Mouse (Mus musculus) heart, embryonic 15.5 days (tissue): Measurements from ENCODE around the gene Rhobtb1. TPM values are rescaled to one million over a fixed set of nuclear protein-coding genes. Genes with fewer than 3 reads are reported as not detected.

Experiments used
- ATAC-seq: fragments of 200-750 bp; cut with Nextera tagmentation; replicated peaks from 2 replicates; pipeline ENCODE4 v1.8.0; 2017; ENCODE audit warnings: low read depth, moderate TSS enrichment; ENCODE audit not compliant: insufficient number of reproducible peaks, insufficient read depth, low FRiP score
- H3K27ac ChIP-seq: fragments of 300-500 bp; sonication (generic); 2 replicates; pipeline ENCODE4 v1.5.1; 2015; ENCODE audit warnings: mild to moderate bottlenecking, inconsistent platforms
- H3K27me3 ChIP-seq: fragments of 300-500 bp; sonication (generic); 2 replicates; pipeline ENCODE4 v1.6.1; 2015; ENCODE audit warnings: inconsistent platforms
- H3K36me3 ChIP-seq: fragments of 300-500 bp; sonication (generic); 2 replicates; pipeline ENCODE4 v1.6.1; 2015; ENCODE audit warnings: mild to moderate bottlenecking, inconsistent platforms
- H3K4me1 ChIP-seq: fragments of 300-500 bp; sonication (generic); replicated peaks from 2 replicates; pipeline ENCODE4 v1.6.1; 2015; ENCODE audit warnings: inconsistent platforms
- H3K4me2 ChIP-seq: fragments of 300-500 bp; sonication (generic); 2 replicates; pipeline ENCODE4 v1.6.1; 2015; ENCODE audit warnings: inconsistent platforms, mild to moderate bottlenecking, moderate library complexity
- H3K4me3 ChIP-seq: fragments of 300-500 bp; sonication (generic); 2 replicates; pipeline ENCODE4 v1.5.1; 2015; ENCODE audit warnings: mild to moderate bottlenecking, inconsistent platforms
- H3K9ac ChIP-seq: fragments of 300-500 bp; sonication (generic); 2 replicates; pipeline ENCODE4 v1.6.1; 2015; ENCODE audit warnings: mild to moderate bottlenecking, inconsistent platforms
- H3K9me3 ChIP-seq: fragments of 300-500 bp; sonication (generic); replicated peaks from 2 replicates; pipeline ENCODE4 v1.6.1; 2016; ENCODE audit warnings: inconsistent platforms
- WGBS: fragments of 180-500 bp; shearing (Covaris S2); methylation state at CpG from one replicate; pipeline ENCODE4 v1.1.7; 2015; ENCODE audit warnings: mixed read lengths; 5-methylcytosine and 5-hydroxymethylcytosine counted together
- polyA plus RNA-seq: library from polyadenylated mRNA; unstranded; fragments of >200 nt; fragmentation: Nextera tagmentation; extraction: Ambion mirVana; gene quantifications from 2 replicates; pipeline ENCODE4 v1.2.1, GENCODE M21; 2015

Gene Rhobtb1
- polyA plus RNA-seq, 1 experiment from 2014 or later, result 31.7 TPM

DNA sequence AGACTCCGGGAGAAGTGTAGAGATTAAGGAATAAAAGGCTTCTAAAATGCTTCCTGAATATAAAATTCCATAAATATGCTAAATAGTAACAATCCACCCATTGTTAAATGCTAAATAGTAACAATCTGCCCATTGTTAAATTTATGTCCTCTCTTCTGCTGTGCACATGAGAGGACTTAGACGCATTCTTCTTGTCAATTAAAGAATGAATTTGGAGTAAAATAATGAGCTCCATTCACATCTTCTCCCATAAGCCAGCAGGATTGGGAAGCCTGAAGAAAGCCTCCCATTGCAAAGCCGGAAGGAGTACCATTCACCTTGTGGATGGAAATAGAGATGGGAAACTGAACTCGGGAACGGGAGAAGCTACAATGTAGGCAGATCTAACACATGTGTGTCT is 20.6 kb upstream of the Rhobtb1 start:
- no peak for ATAC-seq
- no peaks in the 10 kb centered on the region for H3K36me3 ChIP-seq
- no peak overlapping the region for H3K27ac ChIP-seq
- WGBS, result 82% methylated on average over 5 of the region's 5 CpGs
- H3K27me3 ChIP-seq, result no peaks in the 10 kb centered on the region
- no peak overlapping the region for H3K4me2 ChIP-seq
- no peak overlapping the region for H3K4me3 ChIP-seq
- H3K9ac ChIP-seq, result no peak overlapping the region
- no peaks in the 10 kb centered on the region for H3K4me1 ChIP-seq
- H3K9me3 ChIP-seq, result no peaks in the 10 kb centered on the region

DNA sequence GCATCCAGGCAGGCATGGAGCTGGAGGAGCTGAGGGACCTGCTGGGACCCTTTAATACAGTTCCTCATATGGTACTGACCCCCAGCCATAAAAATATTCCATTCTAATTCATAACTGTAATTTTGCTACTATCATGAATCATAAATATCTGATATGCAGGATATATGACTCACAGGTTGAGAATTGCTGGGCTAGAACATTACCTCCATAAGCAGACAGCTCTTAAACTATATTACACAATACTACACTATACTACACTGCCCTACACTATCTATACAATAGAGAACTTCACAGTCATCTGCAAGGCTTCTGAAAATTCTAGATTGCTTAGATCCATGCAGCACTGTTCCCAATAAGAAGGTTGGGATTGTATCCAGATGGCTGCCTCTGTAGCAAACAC is 16.9 kb upstream of the Rhobtb1 start:
- Histone ChIP-seq H3K9me3 (no peaks in the 10 kb centered on the region), H3K4me2 (no peak overlapping the region), H3K9ac (no peak overlapping the region), H3K4me1 (no peaks in the 10 kb centered on the region), H3K4me3 (no peak overlapping the region), H3K36me3 (no peaks in the 10 kb centered on the region), H3K27me3 (no peaks in the 10 kb centered on the region), H3K27ac (no peak overlapping the region)
- ATAC-seq, result no peak

DNA sequence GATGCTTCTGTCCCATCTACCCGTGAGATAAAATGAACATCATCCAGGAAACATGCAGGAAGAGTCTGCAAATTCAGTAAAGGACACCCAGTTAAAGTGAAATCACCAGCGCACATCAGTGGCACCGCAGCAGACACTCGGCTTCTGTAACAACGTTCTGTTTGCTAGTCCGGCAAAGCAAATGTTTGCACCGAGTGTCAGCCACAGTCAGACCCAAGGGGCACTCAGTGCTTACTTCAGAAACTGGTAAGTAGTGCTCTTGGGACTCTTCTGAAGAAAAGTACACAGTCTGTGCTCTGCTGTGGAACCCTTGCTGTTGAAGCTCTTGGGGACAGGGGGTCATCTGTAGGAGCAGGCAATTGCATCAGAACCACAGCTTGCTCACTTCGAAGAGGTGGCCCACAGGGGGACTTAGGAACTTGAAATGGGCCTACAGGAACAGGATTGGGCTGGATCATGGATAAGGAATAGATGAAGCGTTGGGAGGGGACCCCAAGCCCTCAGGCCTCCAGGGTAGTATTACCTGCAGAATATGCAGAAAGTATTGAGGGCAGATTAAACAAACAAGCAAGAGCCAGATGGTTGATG is 14.9 kb upstream of the Rhobtb1 start:
- H3K9me3 ChIP-seq, result no peaks in the 10 kb centered on the region
- no peak overlapping the region for H3K27ac ChIP-seq
- H3K4me1 ChIP-seq, result no peaks in the 10 kb centered on the region
- no peak overlapping the region for H3K4me2 ChIP-seq
- ATAC-seq, result no peak
- H3K9ac ChIP-seq, result no peak overlapping the region
- no peaks in the 10 kb centered on the region for H3K36me3 ChIP-seq
- no peaks in the 10 kb centered on the region for H3K27me3 ChIP-seq
- 46% methylated on average over 9 of the region's 9 CpGs for WGBS
- no peak overlapping the region for H3K4me3 ChIP-seq

DNA sequence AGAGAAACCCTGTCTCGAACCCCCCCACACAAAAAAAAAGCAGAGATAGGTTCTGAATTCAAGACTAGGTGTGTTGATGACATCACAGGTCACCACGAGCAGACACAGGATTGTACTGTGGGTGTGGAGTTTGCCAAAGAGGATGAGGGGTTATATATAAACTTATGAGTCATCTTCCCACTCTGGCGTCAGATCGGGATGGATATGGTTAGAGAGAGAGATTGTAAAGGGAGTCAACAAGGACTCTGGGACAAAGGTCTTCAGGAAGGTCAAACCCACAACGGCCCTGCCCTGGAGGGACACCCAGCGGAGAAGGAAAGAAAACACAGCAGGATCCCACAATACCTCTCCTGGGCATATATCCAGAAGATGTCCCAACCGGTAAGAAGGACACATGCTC is 2.0 kb upstream of the Rhobtb1 start:
- Histone ChIP-seq H3K27me3 (no peaks in the 10 kb centered on the region), H3K4me2 (no peak overlapping the region), H3K4me3 (no peak overlapping the region), H3K4me1 (no peaks in the 10 kb centered on the region), H3K36me3 (no peaks in the 10 kb centered on the region), H3K27ac (no peak overlapping the region), H3K9ac (no peak overlapping the region), H3K9me3 (no peaks in the 10 kb centered on the region)
- ATAC-seq, result no peak
- 65% methylated on average over 7 of the region's 7 CpGs for WGBS

DNA sequence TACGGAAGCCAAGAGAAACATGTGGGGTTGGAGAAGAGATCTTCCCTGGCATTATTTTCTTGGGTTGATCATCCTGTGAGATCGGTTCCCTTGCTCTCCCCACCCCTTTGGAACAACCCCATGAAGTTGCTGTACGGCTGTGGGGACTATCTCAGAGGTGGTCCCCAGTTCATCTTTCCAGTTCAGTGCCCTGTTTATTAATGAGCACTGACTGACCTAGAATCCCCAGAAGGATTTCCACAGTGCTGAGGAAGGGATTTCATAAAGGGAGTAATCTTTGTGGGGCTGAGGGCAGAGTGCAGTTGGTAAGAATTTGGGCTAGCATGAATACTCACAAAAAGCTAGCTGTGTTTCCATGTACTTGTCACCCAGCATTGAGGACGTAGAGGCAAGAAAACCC is 1.7 kb downstream of the Rhobtb1 start:
- Histone ChIP-seq H3K4me1 (no peaks in the 10 kb centered on the region), H3K4me2 (no peak overlapping the region), H3K4me3 (no peak overlapping the region), H3K9ac (no peak overlapping the region), H3K27me3 (no peaks in the 10 kb centered on the region), H3K36me3 (no peaks in the 10 kb centered on the region), H3K9me3 (no peaks in the 10 kb centered on the region), H3K27ac (no peak overlapping the region)
- 75% methylated on average over 4 of the region's 4 CpGs for WGBS
- no peak for ATAC-seq

DNA sequence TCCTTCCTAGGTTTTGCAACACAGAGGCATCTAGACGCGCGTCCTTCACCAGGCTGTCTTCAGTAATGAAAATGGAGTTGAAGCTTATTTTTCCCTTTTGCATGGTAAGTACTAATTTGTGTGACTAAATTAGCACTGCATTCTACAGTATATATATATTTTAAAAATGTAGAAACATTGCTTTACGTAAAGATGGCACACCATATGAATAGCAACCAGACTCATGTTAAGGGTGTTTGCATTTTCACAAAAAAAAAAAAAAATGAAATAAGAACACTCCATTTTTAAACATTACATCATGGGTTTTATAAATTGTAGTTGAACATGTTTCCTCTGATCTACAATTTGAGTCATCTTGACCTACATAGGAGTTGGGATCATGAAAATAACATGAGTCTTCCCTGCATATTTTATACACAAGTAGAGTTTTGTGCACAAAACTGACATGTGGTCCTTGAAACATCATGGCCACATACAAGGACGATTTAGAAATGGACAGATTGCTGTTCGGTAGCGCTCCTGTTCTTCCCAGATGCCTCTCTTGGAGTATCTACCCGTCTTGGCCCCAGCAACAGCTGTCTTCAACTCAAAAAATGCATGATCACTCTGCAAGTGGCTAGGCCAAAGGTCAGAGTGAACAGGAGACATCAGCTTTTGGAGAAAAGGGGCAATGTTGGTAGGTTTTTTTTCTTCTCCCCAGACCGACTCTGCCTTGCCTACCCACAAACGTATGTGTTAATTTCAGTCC is 4.4 kb downstream of the Rhobtb1 start:
- Histone ChIP-seq H3K4me3 (no peak overlapping the region), H3K27ac (no peak overlapping the region), H3K9me3 (no peaks in the 10 kb centered on the region), H3K27me3 (no peaks in the 10 kb centered on the region), H3K36me3 (no peaks in the 10 kb centered on the region), H3K9ac (no peak overlapping the region), H3K4me2 (no peak overlapping the region), H3K4me1 (no peaks in the 10 kb centered on the region)
- ATAC-seq, result no peak
- 86% methylated on average over 10 of the region's 10 CpGs for WGBS

DNA sequence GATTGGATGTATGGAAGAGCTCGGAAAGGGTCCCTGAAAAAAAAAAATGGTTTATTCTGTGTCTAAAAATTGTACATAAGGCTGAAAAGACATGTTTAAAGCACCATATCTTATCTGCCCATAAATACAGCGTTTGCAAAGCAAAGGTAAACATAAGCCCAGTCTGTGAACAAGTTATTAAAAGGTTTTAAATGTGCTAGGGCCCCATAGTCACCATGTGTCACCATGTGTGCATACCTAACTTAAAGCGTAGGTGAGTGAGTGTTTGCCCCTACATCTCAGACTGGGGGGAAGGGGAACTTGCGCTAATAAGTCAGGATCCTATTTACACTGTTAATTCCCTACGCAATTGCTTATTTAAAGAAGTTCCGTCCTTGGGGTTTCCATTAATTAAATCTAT is 5.2 kb downstream of the Rhobtb1 start:
- H3K4me2 ChIP-seq, result no peak overlapping the region
- H3K4me3 ChIP-seq, result no peak overlapping the region
- no peaks in the 10 kb centered on the region for H3K36me3 ChIP-seq
- no peak overlapping the region for H3K9ac ChIP-seq
- ATAC-seq, result no peak
- no peaks in the 10 kb centered on the region for H3K9me3 ChIP-seq
- 81% methylated on average over 6 of the region's 6 CpGs for WGBS
- no peaks in the 10 kb centered on the region for H3K4me1 ChIP-seq
- no peaks in the 10 kb centered on the region for H3K27me3 ChIP-seq
- no peak overlapping the region for H3K27ac ChIP-seq

DNA sequence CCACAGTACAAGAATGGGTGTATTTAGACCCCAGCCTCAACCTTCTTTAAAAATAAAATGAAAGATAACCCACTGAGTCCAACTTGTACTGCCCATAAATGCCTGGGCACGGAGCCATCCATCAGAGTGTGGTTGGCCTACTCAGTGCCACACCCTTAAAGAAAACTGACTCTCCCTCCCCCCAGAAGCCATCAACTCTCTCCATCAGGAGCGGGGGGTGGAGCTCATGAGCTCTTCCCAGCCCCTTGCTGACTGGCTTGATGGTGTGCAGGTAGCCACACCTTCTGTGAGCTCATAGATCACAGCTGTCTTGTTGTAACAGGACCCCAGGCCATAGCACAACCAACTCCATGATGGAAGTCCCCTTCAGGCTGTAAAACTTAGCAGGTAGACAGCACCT is 6.2 kb downstream of the Rhobtb1 start:
- H3K9ac ChIP-seq, result no peak overlapping the region
- no peaks in the 10 kb centered on the region for H3K36me3 ChIP-seq
- no peaks in the 10 kb centered on the region for H3K4me1 ChIP-seq
- WGBS, result 58% methylated on average over 2 of the region's 2 CpGs
- no peaks in the 10 kb centered on the region for H3K9me3 ChIP-seq
- ATAC-seq, result no peak
- H3K27me3 ChIP-seq, result no peaks in the 10 kb centered on the region
- H3K4me3 ChIP-seq, result no peak overlapping the region
- no peak overlapping the region for H3K4me2 ChIP-seq
- H3K27ac ChIP-seq, result no peak overlapping the region

DNA sequence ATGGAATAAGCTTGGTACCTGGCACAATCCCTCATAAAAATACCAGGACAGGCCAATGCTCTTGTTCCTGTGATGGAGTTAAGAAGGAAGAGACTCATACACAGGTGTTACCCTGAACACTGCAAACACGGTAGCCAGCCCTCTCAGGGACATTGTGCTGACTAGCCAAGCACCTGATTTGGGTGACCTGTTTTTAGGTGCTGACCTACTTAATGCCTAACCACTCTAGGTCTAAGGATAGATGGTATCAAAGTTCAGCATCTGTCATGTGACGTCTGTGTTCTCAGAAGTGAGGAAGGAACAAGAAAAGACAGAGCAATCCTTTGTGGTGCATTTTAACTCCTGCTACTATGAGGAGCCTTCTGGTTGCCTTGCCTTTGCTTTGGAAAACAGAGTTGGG is 9.6 kb downstream of the Rhobtb1 start:
- Histone ChIP-seq H3K4me3 (no peak overlapping the region), H3K4me1 (no peaks in the 10 kb centered on the region), H3K9ac (no peak overlapping the region), H3K27me3 (no peaks in the 10 kb centered on the region), H3K27ac (no peak overlapping the region), H3K9me3 (no peaks in the 10 kb centered on the region), H3K36me3 (no peaks in the 10 kb centered on the region), H3K4me2 (no peak overlapping the region)
- WGBS, result 82% methylated on average over 2 of the region's 2 CpGs
- no peak for ATAC-seq

DNA sequence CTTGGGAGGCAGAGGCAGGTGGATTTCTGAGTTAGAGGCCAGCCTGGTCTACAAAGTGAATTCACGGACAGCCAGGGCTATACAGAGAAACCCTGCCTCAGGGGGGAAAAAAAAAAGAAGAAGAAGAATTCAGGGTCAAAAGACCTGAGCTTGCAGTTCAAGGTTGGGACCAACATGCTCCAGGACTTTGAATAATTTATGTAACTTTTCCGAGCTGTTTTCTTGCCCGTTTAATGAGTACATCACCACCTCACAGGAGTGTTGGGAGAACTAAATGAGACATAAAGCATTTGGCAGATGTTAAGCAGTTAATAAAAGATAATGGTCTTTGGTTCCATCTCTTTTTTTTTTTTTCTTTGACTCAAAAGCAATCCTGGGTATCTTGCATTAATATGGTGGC is 10.3 kb downstream of the Rhobtb1 start:
- no peaks in the 10 kb centered on the region for H3K9me3 ChIP-seq
- no peaks in the 10 kb centered on the region for H3K4me1 ChIP-seq
- H3K4me3 ChIP-seq, result no peak overlapping the region
- no peak overlapping the region for H3K4me2 ChIP-seq
- ATAC-seq, result no peak
- H3K9ac ChIP-seq, result no peak overlapping the region
- no peaks in the 10 kb centered on the region for H3K27me3 ChIP-seq
- no peak overlapping the region for H3K27ac ChIP-seq
- H3K36me3 ChIP-seq, result no peaks in the 10 kb centered on the region
- WGBS, result 86% methylated on average over 3 of the region's 3 CpGs

DNA sequence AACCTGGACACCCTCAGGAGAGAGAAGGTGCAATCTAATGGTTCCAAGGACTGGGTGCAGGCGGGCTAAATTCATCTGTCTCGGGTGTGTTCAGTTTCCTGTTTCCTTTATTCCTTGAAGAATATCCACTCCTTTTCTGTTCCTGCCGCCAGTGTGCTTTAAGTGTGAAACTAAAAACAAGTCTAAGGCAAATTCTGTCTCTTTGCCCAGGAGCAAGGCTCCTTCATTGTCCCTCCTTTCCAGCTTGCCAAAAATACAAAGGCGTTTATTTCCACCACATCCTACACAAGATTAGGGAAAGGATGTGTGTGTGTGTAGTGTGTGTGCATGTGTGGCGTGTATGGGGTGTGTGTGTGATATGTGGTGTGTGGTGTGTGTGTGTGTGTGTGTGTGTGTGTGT is 11.3 kb downstream of the Rhobtb1 start:
- Histone ChIP-seq H3K27ac (no peak overlapping the region), H3K4me2 (no peak overlapping the region), H3K27me3 (no peaks in the 10 kb centered on the region), H3K9me3 (no peaks in the 10 kb centered on the region), H3K4me1 (no peaks in the 10 kb centered on the region), H3K4me3 (no peak overlapping the region), H3K9ac (no peak overlapping the region), H3K36me3 (no peaks in the 10 kb centered on the region)
- WGBS, result 68% methylated on average over 5 of the region's 5 CpGs
- no peak for ATAC-seq

DNA sequence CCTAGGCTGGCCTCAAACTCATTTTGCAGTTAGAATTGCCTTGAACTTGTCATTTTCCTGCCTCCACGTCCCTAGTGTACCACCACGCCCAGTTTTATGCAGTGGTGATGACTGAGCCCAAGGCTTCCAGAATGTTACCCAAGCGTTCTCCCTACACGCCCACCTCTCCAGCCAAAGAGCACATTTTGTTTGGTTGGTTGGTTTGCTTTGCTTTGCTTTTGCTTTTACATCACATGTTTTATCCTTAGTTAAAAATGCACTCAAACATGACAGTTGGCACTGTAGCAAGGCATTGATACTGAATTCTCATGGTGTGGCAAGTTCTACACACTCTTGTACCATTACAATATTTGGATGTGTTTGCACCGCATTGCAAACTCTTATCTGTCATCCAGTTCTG is 12.0 kb downstream of the Rhobtb1 start:
- no peak overlapping the region for H3K4me3 ChIP-seq
- H3K36me3 ChIP-seq, result no peaks in the 10 kb centered on the region
- WGBS, result 83% methylated on average over 5 of the region's 5 CpGs
- peaks cover 4% of the 10 kb centered on the region for H3K4me1 ChIP-seq
- no peak overlapping the region for H3K27ac ChIP-seq
- no peaks in the 10 kb centered on the region for H3K27me3 ChIP-seq
- no peak for ATAC-seq
- H3K9me3 ChIP-seq, result no peaks in the 10 kb centered on the region
- no peak overlapping the region for H3K9ac ChIP-seq
- no peak overlapping the region for H3K4me2 ChIP-seq
